Mouse (Mus musculus) limb, embryonic 14.5 days (tissue): ENCODE measurements around the gene Rab8b. TPM values are rescaled to one million over a fixed set of nuclear protein-coding genes. Genes with fewer than 3 reads are reported as not detected.

Experiments
- ATAC-seq: fragments of 200-750 bp; cut with Nextera tagmentation; 2 replicates; pipeline ENCODE4 v1.8.0; 2017; ENCODE audit warnings: low read depth, moderate number of reproducible peaks, moderate TSS enrichment; ENCODE audit not compliant: low FRiP score
- DNase-seq: peaks from one replicate; pipeline ENCODE4 v3.0.0-alpha.2; 2015; ENCODE audit warnings: low spot score
- H3K27ac ChIP-seq: fragments of 300-500 bp; sonication (generic); replicated peaks from 2 replicates; pipeline ENCODE4 v1.5.1; 2014; ENCODE audit warnings: low read depth, mild to moderate bottlenecking, low read length, moderate library complexity, mixed read lengths
- H3K27me3 ChIP-seq: fragments of 300-500 bp; sonication (generic); 2 replicates; pipeline ENCODE4 v1.6.1; 2014; ENCODE audit warnings: low read length, mixed read lengths; ENCODE audit not compliant: control insufficient read depth, insufficient read depth
- H3K36me3 ChIP-seq: fragments of 300-500 bp; sonication (generic); 2 replicates; pipeline ENCODE4 v1.6.1; 2014; ENCODE audit warnings: mild to moderate bottlenecking, low read length, moderate library complexity, mixed read lengths; ENCODE audit not compliant: control insufficient read depth, insufficient read depth
- H3K4me1 ChIP-seq: fragments of 300-500 bp; sonication (generic); 2 replicates; pipeline ENCODE4 v1.6.1; 2014; ENCODE audit warnings: antibody characterized with exemption, low read length, mixed read lengths; ENCODE audit not compliant: control insufficient read depth, insufficient read depth
- H3K4me2 ChIP-seq: fragments of 300-500 bp; sonication (generic); replicated peaks from 2 replicates; pipeline ENCODE4 v1.6.1; 2014; ENCODE audit warnings: low read depth, mild to moderate bottlenecking, low read length, moderate library complexity; ENCODE audit not compliant: severe bottlenecking
- H3K4me3 ChIP-seq: fragments of 300-500 bp; sonication (generic); replicated peaks from 2 replicates; pipeline ENCODE4 v1.5.1; 2014; ENCODE audit warnings: low read length
- H3K9ac ChIP-seq: fragments of 300-500 bp; sonication (generic); 2 replicates; pipeline ENCODE4 v1.6.1; 2014; ENCODE audit warnings: mild to moderate bottlenecking, low read depth, low read length, moderate library complexity; ENCODE audit not compliant: severe bottlenecking
- H3K9me3 ChIP-seq: fragments of 300-500 bp; sonication (generic); 2 replicates; pipeline ENCODE4 v1.6.1; 2016; ENCODE audit warnings: low read length; ENCODE audit not compliant: control insufficient read depth
- POLR2A ChIP-seq: fragments of 200-500 bp; IDR thresholded peaks from 2 replicates; pipeline ENCODE4 v1.8.0; 2012; ENCODE audit warnings: inconsistent platforms, mild to moderate bottlenecking, moderate library complexity, borderline replicate concordance; ENCODE audit not compliant: insufficient read depth, insufficient read length; ENCODE audit errors: extremely low read depth
- WGBS: fragments of 180-500 bp; shearing (Covaris S2); extraction: QIAGEN DNeasy Blood & Tissue Kit; methylation state at CpG from one replicate; pipeline ENCODE4 v1.1.7; 2014; 5-methylcytosine and 5-hydroxymethylcytosine counted together
- polyA plus RNA-seq, 2 experiments: library from polyadenylated mRNA; depleted of rRNA in 1 of 2; stranded (reverse) in 1 of 2; unstranded in 1 of 2; fragments of >200 nt; fragmentation: Nextera tagmentation in 1 of 2; extraction: Ambion mirVana in 1 of 2; gene quantifications; 2 replicates each; pipeline versions ENCODE4 v1.2.1 to v1.2.3; 2012 to 2014

The Rab8b gene
- polyA plus RNA-seq, 2 experiments = 14.3 to 15.4 TPM

DNA sequence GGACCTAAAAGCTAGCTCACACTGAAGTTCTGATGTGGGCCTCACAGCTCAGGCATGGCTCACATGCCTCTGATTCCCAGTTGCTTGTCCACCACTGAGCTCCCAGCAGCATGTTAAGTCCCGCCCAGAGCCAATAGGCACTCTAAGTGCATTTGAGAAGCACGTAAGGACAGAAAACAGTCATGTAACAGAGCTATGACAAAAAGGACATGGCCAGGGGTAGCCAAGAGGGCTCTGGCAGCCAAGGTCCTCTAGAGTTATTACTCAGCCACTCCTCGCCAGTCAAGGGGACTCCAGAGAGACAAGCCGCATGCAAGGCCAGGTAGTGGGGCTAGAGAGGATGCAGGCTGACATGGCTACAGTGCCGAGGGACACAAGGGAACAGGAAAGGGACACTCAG is 60.0 kb downstream of the Rab8b start:
- Histone ChIP-seq H3K4me1 (peaks cover 11% of the 10 kb centered on the region), H3K36me3 (peaks cover 18% of the 10 kb centered on the region), H3K9ac (no peak overlapping the region), H3K9me3 (no peaks in the 10 kb centered on the region), H3K4me2 (no peak overlapping the region), H3K27ac (no peak overlapping the region), H3K27me3 (no peaks in the 10 kb centered on the region), H3K4me3 (no peak overlapping the region)
- no peak for DNase-seq
- 91% methylated on average over 5 of the region's 5 CpGs for WGBS
- no peak for ATAC-seq
- TF ChIP-seq POLR2A = no peak

DNA sequence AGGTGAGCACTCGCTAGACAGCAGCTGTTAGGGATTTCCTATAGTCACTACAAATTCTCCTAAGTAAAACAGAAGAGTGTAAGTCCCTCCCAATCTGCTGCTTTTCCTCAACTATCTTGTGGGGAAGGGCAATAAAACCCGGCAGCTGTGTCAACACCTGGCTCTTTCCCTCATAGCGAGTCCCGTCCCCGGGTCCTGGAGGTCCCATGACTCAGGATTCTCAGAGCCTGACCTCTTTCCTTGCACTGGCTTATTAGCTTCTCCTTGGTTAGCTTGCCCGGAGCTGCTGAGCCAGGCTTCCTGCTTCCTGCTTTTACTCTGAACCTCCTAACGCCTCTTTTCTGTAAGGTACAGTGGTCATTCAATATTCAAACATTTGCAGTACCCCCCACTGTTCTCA is 63.6 kb downstream of the Rab8b start:
- ATAC-seq (no peak; the same call in 1 of the 2 replicates), DNase-seq (peak; percentile 40)
- Histone ChIP-seq H3K27ac (no peak overlapping the region), H3K9ac (no peak overlapping the region), H3K27me3 (no peaks in the 10 kb centered on the region), H3K36me3 (peaks cover 26% of the 10 kb centered on the region), H3K4me2 (no peak overlapping the region), H3K9me3 (no peaks in the 10 kb centered on the region), H3K4me1 (no peaks in the 10 kb centered on the region; the same call in 1 of the 2 replicates), H3K4me3 (no peak overlapping the region)
- TF ChIP-seq POLR2A = no peak
- WGBS = 30% methylated on average over 7 of the region's 7 CpGs

DNA sequence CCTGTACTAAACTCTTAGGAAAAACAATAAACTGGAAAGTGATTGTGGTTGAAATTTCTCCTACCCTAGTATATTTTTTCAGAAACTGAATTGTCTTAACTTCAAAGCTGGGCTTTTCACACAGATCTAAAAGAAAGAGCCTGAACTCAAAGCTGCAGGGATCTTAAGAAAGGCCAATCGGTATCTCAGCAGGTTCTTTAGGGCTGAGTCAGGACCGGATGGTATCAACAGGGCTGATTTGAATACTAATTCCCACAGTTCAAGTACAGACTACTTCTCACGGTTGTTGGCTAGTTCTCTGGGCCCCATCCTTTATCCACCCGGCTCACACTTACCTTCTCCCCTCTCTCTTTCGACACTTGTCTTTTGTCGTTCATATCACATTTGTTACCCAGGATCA is 66.9 kb downstream of the Rab8b start:
- ATAC-seq (no peak), DNase-seq (no peak)
- no peak overlapping the region for H3K9ac ChIP-seq
- no peaks in the 10 kb centered on the region; the same call in 1 of the 2 replicates for H3K4me1 ChIP-seq
- H3K36me3 ChIP-seq = peaks cover 18% of the 10 kb centered on the region
- no peaks in the 10 kb centered on the region for H3K9me3 ChIP-seq
- H3K4me3 ChIP-seq = no peak overlapping the region
- no peak overlapping the region for H3K27ac ChIP-seq
- H3K27me3 ChIP-seq = no peaks in the 10 kb centered on the region
- no peak overlapping the region for H3K4me2 ChIP-seq
- TF ChIP-seq POLR2A = no peak
- 72% methylated on average over 6 of the region's 6 CpGs for WGBS

DNA sequence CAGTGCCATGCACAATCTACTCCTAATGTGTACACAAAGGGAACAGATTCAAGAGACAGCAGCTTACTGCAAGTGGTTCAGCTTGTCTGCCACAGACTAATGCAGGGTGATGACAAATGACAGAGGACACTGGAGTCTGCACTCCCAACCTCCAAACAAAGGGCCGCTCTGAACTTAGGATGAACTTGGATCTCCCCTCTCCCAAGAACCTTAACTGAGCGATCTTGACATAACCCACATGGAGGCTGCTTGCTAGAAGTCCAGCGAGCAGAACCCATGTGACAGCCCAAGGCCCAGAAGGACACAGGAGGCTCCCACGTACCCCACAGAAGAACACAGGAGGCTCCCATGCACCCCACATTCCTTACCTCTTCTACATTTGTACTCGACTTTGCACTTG is 68.5 kb downstream of the Rab8b start:
- Histone ChIP-seq H3K4me2 (no peak overlapping the region), H3K9me3 (no peaks in the 10 kb centered on the region), H3K27ac (no peak overlapping the region), H3K36me3 (peaks cover 35% of the 10 kb centered on the region), H3K4me3 (no peak overlapping the region), H3K9ac (no peak overlapping the region), H3K4me1 (no peaks in the 10 kb centered on the region; the same call in 1 of the 2 replicates), H3K27me3 (no peaks in the 10 kb centered on the region)
- WGBS = 83% methylated on average over 5 of the region's 5 CpGs
- no peak for ATAC-seq
- TF ChIP-seq POLR2A = no peak
- no peak for DNase-seq

DNA sequence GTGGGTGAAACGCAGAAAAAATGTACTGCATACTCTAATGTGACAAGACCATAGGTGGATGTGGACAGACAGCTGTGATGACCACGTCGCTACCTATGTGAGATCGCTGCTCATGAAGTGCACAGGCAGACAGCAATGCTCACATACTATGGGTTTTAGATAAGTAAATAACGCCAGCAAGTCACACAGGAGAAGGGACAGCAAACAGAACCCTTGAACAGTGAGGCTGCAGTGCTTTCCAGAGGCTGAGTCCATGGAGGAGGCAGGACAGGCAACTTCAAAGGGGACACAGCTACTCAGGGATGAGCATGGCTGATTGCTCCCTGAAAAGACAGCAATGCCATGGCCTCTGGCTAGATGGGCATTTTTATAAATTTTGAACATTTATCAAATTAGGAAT is 72.7 kb downstream of the Rab8b start:
- H3K27me3 ChIP-seq = no peaks in the 10 kb centered on the region
- peaks cover 32% of the 10 kb centered on the region for H3K36me3 ChIP-seq
- DNase-seq (no peak), ATAC-seq (no peak)
- no peak overlapping the region for H3K9ac ChIP-seq
- no peak overlapping the region for H3K4me2 ChIP-seq
- H3K4me1 ChIP-seq = no peaks in the 10 kb centered on the region
- WGBS = 93% methylated on average over 5 of the region's 5 CpGs
- H3K4me3 ChIP-seq = no peak overlapping the region
- H3K9me3 ChIP-seq = no peaks in the 10 kb centered on the region
- no peak for TF ChIP-seq POLR2A
- H3K27ac ChIP-seq = no peak overlapping the region

DNA sequence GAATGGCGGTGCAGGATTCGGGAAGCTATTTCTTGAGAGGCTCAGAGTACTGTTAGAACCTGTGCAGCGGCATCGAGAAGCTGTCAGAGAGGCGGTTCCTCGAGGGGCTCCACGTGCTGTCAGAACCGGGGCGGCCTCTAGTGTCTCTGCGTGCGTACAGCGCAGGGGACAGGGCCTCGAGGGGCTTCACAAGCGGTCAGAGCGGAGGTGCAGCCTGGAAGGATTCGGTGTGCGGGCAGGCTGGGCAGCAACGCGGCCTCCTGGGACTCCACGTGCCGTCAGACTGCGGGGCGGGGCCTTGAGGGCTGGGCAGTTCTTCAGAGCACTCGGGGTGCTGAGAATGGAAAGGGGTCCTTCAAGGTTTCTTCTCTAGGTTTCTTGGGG is 84.4 kb downstream of the Rab8b start:
- Histone ChIP-seq H3K9ac (peak overlapping the region; percentile 34), H3K36me3 (no peaks in the 10 kb centered on the region), H3K9me3 (no peaks in the 10 kb centered on the region), H3K4me2 (peak overlapping the region; percentile 84), H3K27ac (no peak overlapping the region), H3K27me3 (no peaks in the 10 kb centered on the region), H3K4me1 (peaks cover 6% of the 10 kb centered on the region; the same call in 1 of the 2 replicates), H3K4me3 (peak overlapping the region; percentile 64)
- ATAC-seq (peak; percentile 69), DNase-seq (no peak)
- under 1% methylated on average over 24 of the region's 24 CpGs for WGBS
- no peak for TF ChIP-seq POLR2A
